Mouse (Mus musculus) bone marrow, adult 2 months (tissue): Measurements from ENCODE around the gene Wdr61. TPM values are rescaled to one million over a fixed set of nuclear protein-coding genes. Genes with fewer than 3 reads are reported as not detected.

Source experiments
- H3K27ac ChIP-seq: fragments of 200-500 bp; 2 replicates; pipeline ENCODE4 v1.5.1; 2012; ENCODE audit warnings: low read depth, mild to moderate bottlenecking, control low read depth, inconsistent platforms, low read length; ENCODE audit not compliant: control insufficient read depth, poor library complexity, insufficient read depth
- H3K4me1 ChIP-seq: fragments of 200-500 bp; 2 replicates; pipeline ENCODE4 v1.6.1; 2011; ENCODE audit warnings: low read length; ENCODE audit not compliant: control insufficient read depth, insufficient read depth
- H3K4me3 ChIP-seq: fragments of 200-500 bp; replicated peaks from 2 replicates; pipeline ENCODE3; 2011; ENCODE audit warnings: mild to moderate bottlenecking, low read depth, low read length, control low read depth; ENCODE audit not compliant: control insufficient read depth
- CTCF ChIP-seq: fragments of 200-500 bp; IDR thresholded peaks from 2 replicates; pipeline ENCODE4 v1.5.1; 2011; ENCODE audit warnings: low read length, control low read depth; ENCODE audit not compliant: control insufficient read depth, insufficient read depth
- POLR2A ChIP-seq: fragments of 200-500 bp; IDR thresholded peaks from 2 replicates; pipeline ENCODE4 v1.6.1; 2011; ENCODE audit warnings: low read depth, mild to moderate bottlenecking, control low read depth, low read length, borderline replicate concordance; ENCODE audit not compliant: control insufficient read depth
- WGBS: fragments of 180-500 bp; shearing (Covaris S2); methylation state at CpG from one replicate; pipeline ENCODE4 v1.1.7; 2018; 5-methylcytosine and 5-hydroxymethylcytosine counted together
- polyA plus RNA-seq: library from polyadenylated mRNA; stranded (reverse); fragments of >200 nt; gene quantifications from 2 replicates; pipeline ENCODE4 v1.2.4, GENCODE M21; 2011; ENCODE audit warnings: low replicate concordance; ENCODE audit not compliant: missing spikeins, insufficient read depth, insufficient read length

Gene Wdr61
- polyA plus RNA-seq, 1 experiment, result 28.3 TPM

- no peak overlapping the region for H3K4me3 ChIP-seq
- H3K27ac ChIP-seq, result no peak overlapping the region
- 57% methylated on average over 3 of the region's 3 CpGs for WGBS
- TF ChIP-seq POLR2A (no peak), CTCF (peak; percentile 51)
- H3K4me1 ChIP-seq, result no peaks in the 10 kb centered on the region; the same call in 1 of the 2 replicates
Observed at GRCm38 (mm10) chr9:54738376-54738775, 4.1 kb upstream of the Wdr61 start.

- no peak overlapping the region for H3K27ac ChIP-seq
- H3K4me3 ChIP-seq, result peak overlapping the region; percentile 29
- 12% methylated on average over 9 of the region's 9 CpGs for WGBS
- TF ChIP-seq CTCF, result peak; percentile 76
- TF ChIP-seq POLR2A, result no peak
- no peaks in the 10 kb centered on the region; the same call in 1 of the 2 replicates for H3K4me1 ChIP-seq
Observed at GRCm38 (mm10) chr9:54736284-54736701, 2.0 kb upstream of the Wdr61 start.

- no peak overlapping the region for H3K27ac ChIP-seq
- peak overlapping the region; percentile 81 for H3K4me3 ChIP-seq
- TF ChIP-seq CTCF (no peak), POLR2A (no peak)
- no peaks in the 10 kb centered on the region; the same call in 1 of the 2 replicates for H3K4me1 ChIP-seq
- 17% methylated on average over 11 of the region's 11 CpGs for WGBS
Observed at GRCm38 (mm10) chr9:54734639-54735252, 427 bp upstream of the Wdr61 start.

GRCm38 (mm10) chr9:54732122-54732521 is 2.2 kb downstream of the Wdr61 start:
- no peaks in the 10 kb centered on the region; the same call in 1 of the 2 replicates for H3K4me1 ChIP-seq
- TF ChIP-seq CTCF, result no peak
- no peak for TF ChIP-seq POLR2A
- H3K27ac ChIP-seq, result no peak overlapping the region
- no peak overlapping the region for H3K4me3 ChIP-seq
- WGBS, result 79% methylated on average over 2 of the region's 2 CpGs

GRCm38 (mm10) chr9:54726315-54726714 is 8.0 kb downstream of the Wdr61 start:
- Histone ChIP-seq H3K27ac (no peak overlapping the region), H3K4me3 (no peak overlapping the region), H3K4me1 (no peaks in the 10 kb centered on the region)
- WGBS, result 80% methylated on average over 5 of the region's 5 CpGs
- TF ChIP-seq CTCF, result no peak
- no peak for TF ChIP-seq POLR2A

DNA sequence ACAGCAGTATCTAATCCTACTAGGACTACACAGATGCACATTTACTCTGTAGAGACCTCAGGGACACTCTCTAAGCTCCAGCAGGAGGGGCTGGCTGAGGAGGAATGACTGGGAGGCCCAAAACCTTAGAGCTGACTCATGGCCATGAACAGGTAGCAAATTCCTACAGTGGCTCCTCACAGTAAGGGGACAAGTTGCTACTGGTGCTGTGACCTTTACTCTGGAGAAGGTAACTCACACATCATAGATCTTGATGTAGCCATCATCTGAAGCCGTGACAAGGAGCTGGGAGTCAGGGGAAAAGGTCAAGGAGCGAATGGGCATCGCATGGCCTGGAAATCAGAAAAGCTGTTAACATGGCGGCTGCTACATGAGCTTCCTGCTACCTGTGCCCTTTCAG is 11.7 kb downstream of the Wdr61 start:
- Histone ChIP-seq H3K27ac (no peak overlapping the region), H3K4me3 (no peak overlapping the region), H3K4me1 (no peaks in the 10 kb centered on the region)
- WGBS, result 97% methylated on average over 4 of the region's 4 CpGs
- no peak for TF ChIP-seq POLR2A
- TF ChIP-seq CTCF, result no peak

GRCm38 (mm10) chr9:54722156-54722555 is 12.2 kb downstream of the Wdr61 start:
- Histone ChIP-seq H3K4me1 (no peaks in the 10 kb centered on the region), H3K27ac (no peak overlapping the region), H3K4me3 (no peak overlapping the region)
- WGBS, result 72% methylated on average over 7 of the region's 7 CpGs
- TF ChIP-seq POLR2A (no peak), CTCF (no peak)

DNA sequence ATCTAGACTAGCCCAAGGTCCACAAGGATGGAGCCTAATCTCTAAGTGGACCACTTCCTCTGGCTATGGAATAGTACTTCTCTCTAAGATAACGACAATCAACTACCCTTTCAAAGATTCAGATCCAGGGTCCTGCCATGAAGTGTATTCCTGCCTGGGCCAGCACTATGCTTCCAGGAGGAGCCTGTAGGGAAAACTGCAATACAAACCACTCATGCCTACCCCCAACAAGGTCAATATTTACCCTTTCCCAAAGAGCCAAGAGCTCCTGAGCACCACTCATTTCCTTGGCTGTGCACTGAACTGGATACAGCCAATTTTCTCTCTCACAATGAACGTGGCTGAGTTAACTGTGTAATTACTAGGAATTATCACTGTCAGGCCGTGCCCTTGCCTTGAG is 16.8 kb downstream of the Wdr61 start:
- TF ChIP-seq POLR2A (no peak), CTCF (no peak)
- H3K4me3 ChIP-seq, result no peak overlapping the region
- H3K4me1 ChIP-seq, result no peaks in the 10 kb centered on the region
- 88% methylated on average over 3 of the region's 3 CpGs for WGBS
- no peak overlapping the region for H3K27ac ChIP-seq

DNA sequence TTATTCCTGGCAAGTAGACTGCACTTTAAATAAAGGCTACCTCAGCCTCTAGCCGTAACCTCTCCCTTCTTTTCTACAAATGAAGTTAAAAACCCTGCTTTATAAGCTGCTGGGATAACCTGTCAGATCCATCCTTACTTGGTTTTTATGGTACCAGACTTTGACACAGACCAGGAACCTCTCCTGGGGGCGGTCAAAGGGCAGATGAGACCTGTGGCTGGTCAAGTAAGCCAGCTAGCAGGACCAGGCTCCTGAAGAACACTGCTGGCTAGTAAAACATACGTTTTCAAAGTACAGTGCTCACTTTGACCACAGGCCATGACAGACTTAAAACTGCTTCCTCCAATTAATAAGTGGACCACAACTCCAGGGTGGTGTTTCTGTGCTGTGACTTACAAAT is 18.5 kb downstream of the Wdr61 start:
- WGBS, result 84% methylated on average over 3 of the region's 3 CpGs

More for the DNA sequence above, 18.5 kb downstream of the Wdr61 start:
- Histone ChIP-seq H3K4me3 (no peak overlapping the region), H3K27ac (no peak overlapping the region), H3K4me1 (no peaks in the 10 kb centered on the region)
- no peak for TF ChIP-seq POLR2A
- TF ChIP-seq CTCF, result no peak
